Mouse (Mus musculus): ENCODE results near the gene Ctdspl. TPM values are rescaled to one million over a fixed set of nuclear protein-coding genes. Genes with fewer than 3 reads are reported as not detected.
A peak's percentile ranks its signal among the peaks of the same experiment; 100 is the strongest.

Gene Ctdspl
- polyA plus RNA-seq, 1 experiment from 2014 or later: 2.4 TPM

- Histone ChIP-seq H3K4me1 (ENCODE audit: insufficient read depth) (peaks cover 23% of the 10 kb centered on the region), H3K27me3 (ENCODE audit: insufficient read depth, low read length) (no peaks in the 10 kb centered on the region), H3K9ac (replicated peaks) (peak overlapping the region; percentile 67), H3K27ac (ENCODE audit: low read depth) (no peak overlapping the region), H3K4me3 (ENCODE audit: low read depth, low read length) (peak overlapping the region; percentile 85), H3K4me2 (ENCODE audit: low read depth, low read length) (peak overlapping the region; percentile 98), H3K36me3 (replicated peaks; ENCODE audit: insufficient read depth, low read length) (no peaks in the 10 kb centered on the region), H3K9me3 (ENCODE audit: low read length) (no peaks in the 10 kb centered on the region)
- 27% methylated on average over 15 of the region's 16 CpGs for WGBS (ENCODE audit: insufficient replicate concordance)
- TF ChIP-seq CTCF (IDR thresholded peaks at IDR 0.05; ENCODE audit: low read depth) (no peak), EP300 (IDR thresholded peaks at IDR 0.05; ENCODE audit: low read depth) (no peak)
- ATAC-seq (peak; percentile 0; the same call in 1 of the 2 replicates), DNase-seq (no peak)
Observed at GRCm38 (mm10) chr9:118924554-118925085, 1.6 kb upstream of the Ctdspl start.

DNA sequence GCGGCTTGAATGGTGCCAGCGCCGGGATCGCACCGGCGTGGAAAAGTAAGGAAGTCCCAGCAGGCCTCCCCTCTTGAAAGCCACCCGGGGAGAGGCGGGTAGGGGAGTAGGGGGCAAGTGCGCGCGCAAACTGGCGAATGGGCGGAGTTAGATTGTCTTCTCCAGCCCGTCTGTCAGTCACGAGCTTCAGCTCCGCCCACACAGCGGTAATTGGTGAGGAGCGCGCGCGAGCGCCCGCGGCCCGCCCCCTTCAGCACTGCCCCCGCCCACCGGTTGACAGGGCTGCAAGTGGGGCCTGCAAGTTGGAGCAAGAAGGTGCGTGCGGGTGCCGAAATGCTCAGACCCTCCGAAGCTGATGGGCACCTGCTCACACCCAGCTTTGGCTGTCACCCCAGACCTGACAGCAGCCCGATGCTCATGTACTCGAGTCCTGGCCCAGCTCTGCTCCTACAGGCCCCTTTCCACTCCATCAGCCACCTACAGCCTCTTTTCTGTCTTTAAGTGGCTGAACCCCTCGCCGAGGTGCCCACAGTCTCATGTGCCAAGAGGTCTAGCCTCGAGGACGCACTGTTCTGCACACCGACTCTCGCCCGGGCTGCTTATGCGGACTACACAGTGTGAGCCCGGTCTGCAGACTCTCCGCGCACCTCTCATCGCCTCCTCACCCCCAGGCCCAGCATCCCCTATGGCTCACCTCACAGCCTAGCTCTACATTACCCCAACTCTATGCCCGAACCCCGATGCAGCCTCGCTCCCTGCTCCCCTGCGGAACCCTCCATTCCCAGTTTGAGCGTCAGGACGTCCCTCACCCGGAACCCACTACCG lies 755 bp upstream of the Ctdspl start:
- DNase-seq (peak; percentile 97), ATAC-seq (peak; percentile 91)
- Histone ChIP-seq H3K4me3 (ENCODE audit: low read depth, low read length) (peak overlapping the region; percentile 85), H3K4me1 (ENCODE audit: insufficient read depth) (peaks cover 23% of the 10 kb centered on the region), H3K4me2 (ENCODE audit: low read depth, low read length) (peak overlapping the region; percentile 98), H3K27me3 (ENCODE audit: insufficient read depth, low read length) (no peaks in the 10 kb centered on the region), H3K27ac (ENCODE audit: low read depth) (peak overlapping the region; percentile 71), H3K36me3 (replicated peaks; ENCODE audit: insufficient read depth, low read length) (no peaks in the 10 kb centered on the region), H3K9me3 (ENCODE audit: low read length) (no peaks in the 10 kb centered on the region), H3K9ac (replicated peaks) (peak overlapping the region; percentile 80)
- WGBS (ENCODE audit: insufficient replicate concordance): 1% methylated on average over 53 of the region's 53 CpGs
- TF ChIP-seq EP300 (IDR thresholded peaks at IDR 0.05; ENCODE audit: low read depth): no peak
- TF ChIP-seq CTCF (IDR thresholded peaks at IDR 0.05; ENCODE audit: low read depth): no peak

- H3K4me1 ChIP-seq (ENCODE audit: insufficient read depth): peaks cover 23% of the 10 kb centered on the region
- H3K9ac ChIP-seq (replicated peaks): peak overlapping the region; percentile 80
- H3K4me3 ChIP-seq (ENCODE audit: low read depth, low read length): peak overlapping the region; percentile 85
- no peaks in the 10 kb centered on the region for H3K9me3 ChIP-seq (ENCODE audit: low read length)
- H3K27me3 ChIP-seq (ENCODE audit: insufficient read depth, low read length): no peaks in the 10 kb centered on the region
- TF ChIP-seq EP300 (IDR thresholded peaks at IDR 0.05; ENCODE audit: low read depth) (no peak), CTCF (IDR thresholded peaks at IDR 0.05; ENCODE audit: low read depth) (no peak)
- peak overlapping the region; percentile 98 for H3K4me2 ChIP-seq (ENCODE audit: low read depth, low read length)
- no peaks in the 10 kb centered on the region for H3K36me3 ChIP-seq (replicated peaks; ENCODE audit: insufficient read depth, low read length)
- WGBS (ENCODE audit: insufficient replicate concordance): under 1% methylated on average over 38 of the region's 68 CpGs
- ATAC-seq: peak; percentile 3; the same call in 1 of the 2 replicates
- H3K27ac ChIP-seq (ENCODE audit: low read depth): peak overlapping the region; percentile 71
- DNase-seq: peak; percentile 55
Observed at GRCm38 (mm10) chr9:118926688-118927321, 552 bp downstream of the Ctdspl start.

GRCm38 (mm10) chr9:118927501-118927900 lies 1.2 kb downstream of the Ctdspl start:
- ATAC-seq (no peak), DNase-seq (no peak)
- no peaks in the 10 kb centered on the region for H3K9me3 ChIP-seq (ENCODE audit: low read length)
- no peak overlapping the region for H3K27ac ChIP-seq (ENCODE audit: low read depth)
- H3K4me2 ChIP-seq (ENCODE audit: low read depth, low read length): peak overlapping the region; percentile 98
- peaks cover 23% of the 10 kb centered on the region for H3K4me1 ChIP-seq (ENCODE audit: insufficient read depth)
- peak overlapping the region; percentile 80; the same call in 1 of the 2 replicates for H3K9ac ChIP-seq (replicated peaks)
- no peaks in the 10 kb centered on the region for H3K36me3 ChIP-seq (replicated peaks; ENCODE audit: insufficient read depth, low read length)
- no peaks in the 10 kb centered on the region for H3K27me3 ChIP-seq (ENCODE audit: insufficient read depth, low read length)
- WGBS (ENCODE audit: insufficient replicate concordance): 11% methylated on average over 8 of the region's 8 CpGs
- peak overlapping the region; percentile 85 for H3K4me3 ChIP-seq (ENCODE audit: low read depth, low read length)
- TF ChIP-seq CTCF (IDR thresholded peaks at IDR 0.05; ENCODE audit: low read depth) (no peak), EP300 (IDR thresholded peaks at IDR 0.05; ENCODE audit: low read depth) (no peak)

DNA sequence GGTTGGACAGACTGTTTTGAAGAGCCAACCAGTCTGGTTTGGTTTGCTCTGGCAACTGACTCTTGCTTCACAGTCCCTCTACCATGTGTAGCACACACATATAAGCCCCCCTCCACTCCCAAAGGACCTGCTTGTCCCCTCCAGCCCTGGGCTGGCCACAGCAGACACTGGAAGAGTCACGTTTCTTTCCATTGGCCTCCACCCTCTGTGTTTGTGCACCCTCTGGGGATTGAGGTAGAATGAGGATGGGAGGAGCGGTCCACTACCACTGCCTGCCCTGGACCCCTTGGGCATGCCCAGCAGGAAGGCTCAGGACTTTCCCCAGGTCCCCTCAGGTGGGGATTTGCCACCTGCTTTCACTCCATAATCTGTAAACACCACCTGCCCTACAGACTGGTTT lies 1.8 kb downstream of the Ctdspl start:
- Histone ChIP-seq H3K36me3 (replicated peaks; ENCODE audit: insufficient read depth, low read length) (no peaks in the 10 kb centered on the region), H3K4me2 (ENCODE audit: low read depth, low read length) (peak overlapping the region; percentile 98), H3K9ac (replicated peaks) (peak overlapping the region; percentile 80), H3K27me3 (ENCODE audit: insufficient read depth, low read length) (no peaks in the 10 kb centered on the region), H3K9me3 (ENCODE audit: low read length) (no peaks in the 10 kb centered on the region), H3K4me3 (ENCODE audit: low read depth, low read length) (peak overlapping the region; percentile 85; the same call in 1 of the 2 replicates), H3K4me1 (ENCODE audit: insufficient read depth) (peaks cover 23% of the 10 kb centered on the region), H3K27ac (ENCODE audit: low read depth) (no peak overlapping the region)
- DNase-seq: no peak
- ATAC-seq: no peak
- TF ChIP-seq EP300 (IDR thresholded peaks at IDR 0.05; ENCODE audit: low read depth): no peak
- no peak for TF ChIP-seq CTCF (IDR thresholded peaks at IDR 0.05; ENCODE audit: low read depth)
- 65% methylated on average over 2 of the region's 2 CpGs for WGBS (ENCODE audit: insufficient replicate concordance)

DNA sequence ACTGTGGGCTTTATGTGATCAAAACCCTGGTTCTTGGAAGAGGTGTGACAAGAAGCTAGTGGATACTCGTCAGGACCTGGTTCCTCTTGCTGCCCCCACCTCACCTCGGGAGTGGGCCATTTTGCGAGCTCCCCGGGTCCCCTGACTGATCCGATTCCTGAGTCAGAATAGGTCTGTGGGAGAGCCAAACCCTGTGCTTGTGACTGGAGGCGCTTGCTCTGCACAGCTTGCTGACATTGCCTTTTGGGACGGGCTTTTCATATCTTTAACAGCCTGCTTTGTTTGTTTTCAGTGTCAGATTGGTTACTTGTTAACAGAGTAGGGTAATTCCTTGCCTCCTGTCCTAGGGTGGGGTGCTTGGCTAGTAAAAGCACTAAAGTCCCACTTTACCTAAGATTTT lies 2.4 kb downstream of the Ctdspl start:
- Histone ChIP-seq H3K9me3 (ENCODE audit: low read length) (no peaks in the 10 kb centered on the region), H3K4me1 (ENCODE audit: insufficient read depth) (peaks cover 23% of the 10 kb centered on the region), H3K36me3 (replicated peaks; ENCODE audit: insufficient read depth, low read length) (no peaks in the 10 kb centered on the region), H3K27ac (ENCODE audit: low read depth) (peak overlapping the region; percentile 9; the same call in 1 of the 2 replicates), H3K4me3 (ENCODE audit: low read depth, low read length) (no peak overlapping the region), H3K4me2 (ENCODE audit: low read depth, low read length) (peak overlapping the region; percentile 98), H3K9ac (replicated peaks) (peak overlapping the region; percentile 80; the same call in 1 of the 2 replicates), H3K27me3 (ENCODE audit: insufficient read depth, low read length) (no peaks in the 10 kb centered on the region)
- whole genome bisulfite sequencing (ENCODE audit: insufficient replicate concordance): 45% methylated on average over 7 of the region's 7 CpGs
- DNase-seq (no peak), ATAC-seq (no peak)
- TF ChIP-seq CTCF (IDR thresholded peaks at IDR 0.05; ENCODE audit: low read depth) (no peak), EP300 (IDR thresholded peaks at IDR 0.05; ENCODE audit: low read depth) (no peak)
